Mouse (Mus musculus) frontal cortex, adult 2 months (tissue): ENCODE measurements around the gene Daam2. TPM values are rescaled to one million over a fixed set of nuclear protein-coding genes. Genes with fewer than 3 reads are reported as not detected.
A peak's percentile ranks its signal among the peaks of the same experiment; 100 is the strongest.
"Not testable (repeated sequence)": the region's sequence is repeated elsewhere in the genome, so short reads cannot be mapped to it uniquely, and the experiment has no call there.

Source experiments
- DNase-seq, 2 experiments: peaks; one replicate each; pipeline ENCODE4 v3.0.0; 2022; ENCODE audit warnings: low spot score in 1 of 2; ENCODE audit errors: extremely low spot score in 1 of 2
- polyA plus RNA-seq: library from polyadenylated mRNA; depleted of rRNA; stranded (reverse); fragments of >200 nt; gene quantifications from 2 replicates; pipeline ENCODE4 v1.2.3, GENCODE M21; 2012

Daam2 gene
- polyA plus RNA-seq, 1 experiment = 34.5 TPM

DNA sequence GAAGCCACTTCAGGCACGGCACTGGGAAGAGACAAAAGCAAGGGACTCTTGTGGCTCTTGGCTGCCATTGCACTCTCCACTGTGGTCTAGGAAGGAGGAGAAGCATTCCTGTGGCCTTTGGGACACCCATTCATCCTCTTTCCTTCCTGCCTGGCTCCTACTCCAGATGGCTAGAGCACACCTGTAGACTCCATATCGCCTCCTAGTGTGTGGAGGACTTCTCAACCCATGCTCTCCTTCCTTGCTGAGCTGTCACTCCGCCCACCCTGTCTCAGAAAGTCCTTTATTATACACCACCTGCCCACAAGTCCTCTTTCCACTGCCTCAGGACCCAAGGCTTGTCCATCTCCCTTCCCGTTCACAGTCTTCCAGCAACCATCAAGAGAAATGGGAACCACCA lies 70.9 kb downstream of the Daam2 start:
- no peak for DNase-seq

DNA sequence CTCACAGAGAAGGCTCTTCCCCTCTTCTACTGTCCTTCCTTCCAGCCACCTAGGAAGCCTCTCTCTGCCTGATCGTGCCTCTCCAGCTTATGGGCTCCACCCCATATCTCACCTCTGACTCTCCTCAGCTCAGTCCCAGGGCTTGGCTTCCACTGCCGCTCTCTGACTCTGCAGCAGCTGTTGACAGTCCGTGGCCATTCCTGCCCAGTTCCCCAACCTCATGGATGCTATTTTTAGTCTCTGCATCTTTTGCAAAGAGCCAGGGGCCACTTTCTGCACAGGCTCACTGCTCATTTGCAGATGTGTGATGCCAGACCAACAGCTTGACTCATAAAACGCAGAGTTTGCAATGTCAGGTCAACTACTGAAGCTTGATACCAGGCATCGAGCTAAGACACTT lies 75.0 kb downstream of the Daam2 start:
- no peak for DNase-seq

GRCm38 (mm10) chr17:49484435-49484834 lies 79.7 kb downstream of the Daam2 start:
- peak; percentile 27 to 55 for DNase-seq

GRCm38 (mm10) chr17:49481876-49482275 lies 82.3 kb downstream of the Daam2 start:
- DNase-seq = peak; percentile 34 to 43

GRCm38 (mm10) chr17:49477370-49477769 lies 86.8 kb downstream of the Daam2 start:
- DNase-seq = no peak

GRCm38 (mm10) chr17:49475174-49475573 lies 89.0 kb downstream of the Daam2 start:
- no peak for DNase-seq

GRCm38 (mm10) chr17:49474051-49474450 lies 90.1 kb downstream of the Daam2 start:
- DNase-seq = peak; percentile 53 to 59

DNA sequence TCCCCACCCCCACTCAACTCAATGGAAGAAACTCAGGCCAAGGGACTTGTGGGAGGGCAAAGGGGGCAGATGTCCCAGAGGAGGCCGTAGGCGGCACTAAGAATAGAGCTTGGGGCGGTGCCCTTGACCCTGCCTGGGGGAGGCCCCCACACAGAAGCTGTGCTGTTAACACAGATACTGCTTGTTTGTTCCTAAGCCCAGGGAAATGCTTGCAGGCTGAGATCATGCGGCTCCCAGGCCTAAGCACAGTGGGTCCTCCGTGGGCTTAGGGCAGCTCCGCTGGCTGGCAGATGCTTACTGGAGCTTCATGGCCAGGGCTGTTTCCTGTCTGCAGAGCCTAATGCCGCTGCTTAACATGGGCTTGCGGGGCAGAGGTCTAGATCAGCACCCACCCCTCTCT lies 91.5 kb downstream of the Daam2 start:
- no peak for DNase-seq

GRCm38 (mm10) chr17:49468223-49468622 lies 95.9 kb downstream of the Daam2 start:
- DNase-seq = peak; percentile 53 to 89

GRCm38 (mm10) chr17:49464884-49465283 lies 99.3 kb downstream of the Daam2 start:
- DNase-seq = no peak

DNA sequence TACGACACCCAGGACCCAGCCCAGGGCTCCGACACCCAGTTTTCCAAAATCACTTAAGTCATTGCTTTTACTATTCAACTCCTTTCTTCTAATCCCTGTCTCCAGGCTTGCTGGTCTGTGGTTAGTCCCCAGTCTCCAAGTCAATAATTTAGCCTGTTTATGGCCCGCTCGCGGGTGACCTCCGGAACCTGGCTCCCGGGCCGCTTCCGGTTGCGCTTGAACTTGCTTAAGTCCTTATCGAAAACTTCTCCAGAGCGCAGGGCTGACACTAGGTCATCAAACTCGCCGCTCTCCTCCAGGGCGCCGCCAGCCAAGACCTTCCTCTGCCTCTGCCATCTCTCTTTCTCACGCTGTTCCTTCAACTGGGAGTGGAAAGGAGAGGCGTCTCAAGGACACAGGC lies 105.8 kb downstream of the Daam2 start:
- no peak for DNase-seq

DNA sequence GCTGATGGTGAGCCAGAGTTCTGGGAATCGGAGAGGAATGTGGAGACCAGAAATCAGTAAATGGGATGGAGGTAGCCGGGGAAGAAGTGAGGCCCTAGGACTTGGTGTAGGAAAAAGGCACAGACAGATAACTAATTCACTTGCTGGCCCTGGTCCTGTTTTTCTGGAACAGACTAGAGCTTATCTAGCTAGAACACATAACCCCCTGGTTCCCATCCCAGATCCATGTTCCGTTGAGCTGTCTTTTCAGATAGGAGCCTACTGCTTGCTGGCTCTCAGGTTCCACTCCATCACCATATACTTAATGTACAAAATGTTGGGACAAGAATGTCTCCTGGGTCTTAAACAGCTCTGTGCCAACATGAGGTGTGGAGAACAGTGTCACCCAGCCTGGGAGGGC lies 106.3 kb downstream of the Daam2 start:
- no peak for DNase-seq

GRCm38 (mm10) chr17:49456334-49456733 lies 107.8 kb downstream of the Daam2 start:
- DNase-seq = no peak

DNA sequence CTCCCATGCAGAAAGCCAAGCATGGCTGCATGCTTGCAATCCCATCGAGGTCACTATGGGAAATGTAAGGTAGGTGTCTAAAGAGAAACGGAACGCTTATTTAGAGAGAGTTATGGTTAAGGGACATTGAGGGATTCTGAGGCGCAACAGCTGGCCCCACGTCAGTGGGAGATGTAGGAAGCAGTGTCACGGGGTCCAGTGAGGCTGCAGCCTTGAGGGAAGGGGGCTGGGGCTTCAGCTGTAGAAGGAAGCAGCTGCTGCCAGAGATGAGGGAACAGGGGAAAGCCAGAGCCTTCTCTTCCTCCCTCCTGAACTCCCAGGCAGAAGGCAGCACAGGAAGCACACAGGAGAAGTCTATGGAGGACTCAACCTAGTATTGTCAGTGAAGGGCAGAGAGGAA lies 113.2 kb downstream of the Daam2 start:
- DNase-seq = no peak

DNA sequence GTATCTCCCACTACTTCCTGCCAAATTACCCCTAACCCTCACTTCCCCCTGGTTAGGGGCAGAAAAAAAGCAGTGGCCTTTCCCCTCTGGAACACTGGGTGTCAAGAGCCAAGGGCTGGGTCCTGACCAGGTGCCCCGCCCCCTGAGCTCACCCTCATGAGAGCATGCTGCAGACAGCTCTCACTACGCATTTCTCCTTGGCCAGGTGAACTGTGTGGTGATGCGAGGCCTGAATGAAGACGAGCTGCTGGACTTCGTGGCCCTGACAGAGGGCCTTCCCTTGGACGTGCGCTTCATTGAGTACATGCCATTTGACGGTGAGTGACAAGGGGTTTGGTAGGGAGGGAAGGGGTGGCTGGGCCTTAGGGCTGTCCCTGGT lies 114.9 kb downstream of the Daam2 start:
- no peak for DNase-seq

- no peak for DNase-seq
These were observed 115.4 kb downstream of the Daam2 start for GRCm38 (mm10) chr17:49448570-49449229.

DNA sequence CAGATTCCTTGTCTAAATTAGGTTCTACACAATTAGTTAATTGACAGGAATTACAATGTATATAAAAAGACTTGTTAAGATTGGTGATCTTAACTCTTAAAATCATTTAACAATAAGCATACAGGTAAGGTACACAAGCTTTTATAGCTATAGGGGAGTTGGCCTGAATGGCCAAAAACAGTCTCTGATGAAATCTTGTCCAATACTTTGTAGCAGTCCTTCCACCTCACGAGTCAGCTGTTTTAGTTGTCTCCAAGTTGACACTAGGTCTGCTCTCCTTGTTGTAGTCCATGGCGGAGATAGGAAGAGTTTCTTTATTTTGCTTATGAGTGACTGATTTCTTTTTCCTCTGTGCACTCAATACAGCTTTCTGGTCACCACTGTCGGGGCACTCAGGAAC lies 121.3 kb downstream of the Daam2 start:
- not testable (repeated sequence) for DNase-seq

DNA sequence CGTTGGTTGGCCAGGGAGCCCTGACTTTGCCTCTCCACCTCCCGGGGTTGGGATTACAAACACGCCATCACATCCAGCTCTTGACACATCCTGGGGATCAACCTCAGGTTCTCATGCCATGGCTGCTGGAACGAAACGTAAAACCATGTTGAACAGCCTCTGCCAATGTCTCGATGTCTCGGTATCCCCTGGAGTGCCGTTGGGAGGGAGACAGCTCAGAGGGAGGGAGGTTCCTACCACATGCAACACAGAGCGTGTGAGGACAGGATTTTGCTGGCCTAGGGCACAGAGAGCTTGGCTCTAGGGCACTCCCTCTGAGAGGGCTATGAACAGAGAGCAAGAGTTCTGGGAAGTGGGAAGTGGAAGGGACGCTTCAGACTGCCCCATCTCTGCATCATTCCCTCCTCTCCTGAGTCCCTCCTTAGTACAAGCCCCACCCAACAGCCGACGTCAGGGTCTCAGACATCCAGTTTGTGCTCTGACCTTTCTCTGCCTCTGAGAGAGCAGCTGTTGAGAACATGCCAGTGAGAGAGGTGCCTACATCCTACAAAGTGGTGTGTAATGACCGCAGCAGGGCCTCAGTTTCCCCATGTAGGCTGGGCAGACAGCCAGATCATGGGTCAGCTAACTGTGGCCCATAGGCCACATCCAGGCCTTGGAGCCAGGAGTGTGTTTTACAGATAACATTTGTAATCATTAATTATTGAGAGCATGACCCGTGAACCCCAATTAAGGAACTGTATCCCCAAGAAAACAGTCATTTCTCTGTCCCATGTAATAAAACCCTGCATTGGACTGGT lies 123.6 kb downstream of the Daam2 start:
- DNase-seq = no peak

- no peak for DNase-seq
These were observed 124.4 kb downstream of the Daam2 start for GRCm38 (mm10) chr17:49439706-49440105.

DNA sequence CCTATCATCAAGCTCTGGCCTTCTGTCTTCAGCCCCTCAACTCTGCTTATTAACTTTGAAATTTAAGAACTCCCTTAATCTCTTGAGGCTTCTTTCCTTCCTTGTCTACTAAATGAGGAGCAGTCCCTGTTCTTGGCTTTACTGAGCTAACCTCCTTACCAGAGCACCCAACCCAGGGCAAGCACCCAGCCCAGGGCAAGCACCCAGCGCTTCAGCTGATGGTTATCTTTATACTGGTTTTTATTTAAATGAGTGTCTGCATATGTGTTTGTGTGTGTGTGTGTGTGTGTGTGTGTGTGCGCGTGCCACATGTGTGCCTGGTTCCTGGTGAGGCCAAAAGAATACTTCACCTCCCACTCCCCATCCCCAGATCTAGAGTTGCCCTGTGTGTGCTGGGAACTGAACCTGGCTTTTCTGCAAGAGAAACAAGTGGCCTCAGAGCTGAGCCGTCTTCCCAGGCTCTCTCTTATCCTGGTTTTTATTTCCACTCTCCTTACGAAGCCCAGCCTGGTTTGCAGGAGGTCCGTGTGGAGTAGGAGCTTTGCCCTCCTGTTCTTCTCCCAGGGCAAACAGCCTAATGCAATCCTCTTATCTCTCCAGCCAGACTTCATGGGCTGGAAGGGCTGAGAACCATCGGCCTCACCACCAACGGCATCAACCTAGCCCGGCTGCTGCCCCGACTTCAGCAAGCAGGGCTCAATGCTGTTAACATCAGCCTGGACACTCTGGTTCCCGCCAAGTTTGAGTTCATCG lies 125.1 kb downstream of the Daam2 start:
- no peak for DNase-seq

DNA sequence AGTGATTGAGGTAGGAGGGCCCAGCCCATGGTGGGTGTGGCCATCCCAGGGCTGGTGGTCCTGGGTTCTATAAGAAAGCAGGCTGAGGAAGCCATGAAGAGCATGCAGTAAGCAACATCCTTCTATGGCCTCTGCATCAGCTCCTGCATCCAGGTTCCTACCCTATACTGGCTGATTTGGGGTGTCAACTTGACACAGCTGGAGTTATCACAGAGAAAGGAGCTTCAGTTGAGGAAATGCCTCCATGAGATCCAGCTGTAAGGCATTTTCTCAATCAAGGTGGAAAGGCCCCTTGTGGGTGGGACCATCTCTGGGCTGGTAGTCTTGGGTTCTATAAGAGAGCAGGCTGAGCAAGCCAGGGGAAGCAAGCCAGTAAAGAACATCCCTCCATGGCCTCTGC lies 126.8 kb downstream of the Daam2 start:
- DNase-seq = not testable (repeated sequence)
